Mouse (Mus musculus) urinary bladder, adult 18-20 months (tissue): ENCODE measurements around the gene Gm20834.
"Not testable (repeated sequence)": the region's sequence is repeated elsewhere in the genome, so short reads cannot be mapped to it uniquely, and the experiment has no call there.

Source experiments
- DNase-seq, 2 experiments: peaks; one replicate each; pipeline ENCODE4 v3.0.0; 2022; ENCODE audit warnings: low spot score in 2 of 2, mixed read lengths in 2 of 2

Gene Gm20834

GRCm38 (mm10) chrY:10324489-10324888 lies at the start of gene Gm20834:
Gene Gm20834 (minus strand): TSS chrY:10324589.
- not testable (repeated sequence) for DNase-seq
